Mouse (Mus musculus): ENCODE data around the gene Efna3.

GRCm38 (mm10) chr3:89318316-89318715, 4.4 kb downstream of the Efna3 start:
- no peak for TF ChIP-seq CTCF (IDR thresholded peaks at IDR 0.05; ENCODE audit: low read depth, low read length)
- no peak for TF ChIP-seq EP300 (IDR thresholded peaks at IDR 0.05; ENCODE audit: insufficient read depth, low read depth, low read length)
- TF ChIP-seq POLR2A (IDR thresholded peaks at IDR 0.05; ENCODE audit: insufficient read depth, low read length): no peak

Data from ES-Bruce4 (cell line).